Mouse (Mus musculus) bone marrow macrophage, adult 2 months (primary cell): ENCODE results near the gene Aqp1.

ENCODE experiments used
- CTCF ChIP-seq: IDR thresholded peaks from 2 replicates; pipeline ENCODE4 v1.5.1; 2012; ENCODE audit warnings: low read depth, mild to moderate bottlenecking, low read length, moderate library complexity
- POLR2A ChIP-seq: IDR thresholded peaks from 2 replicates; pipeline ENCODE4 v1.6.1; 2012; ENCODE audit warnings: mild to moderate bottlenecking, low read depth, low read length, borderline replicate concordance

DNA sequence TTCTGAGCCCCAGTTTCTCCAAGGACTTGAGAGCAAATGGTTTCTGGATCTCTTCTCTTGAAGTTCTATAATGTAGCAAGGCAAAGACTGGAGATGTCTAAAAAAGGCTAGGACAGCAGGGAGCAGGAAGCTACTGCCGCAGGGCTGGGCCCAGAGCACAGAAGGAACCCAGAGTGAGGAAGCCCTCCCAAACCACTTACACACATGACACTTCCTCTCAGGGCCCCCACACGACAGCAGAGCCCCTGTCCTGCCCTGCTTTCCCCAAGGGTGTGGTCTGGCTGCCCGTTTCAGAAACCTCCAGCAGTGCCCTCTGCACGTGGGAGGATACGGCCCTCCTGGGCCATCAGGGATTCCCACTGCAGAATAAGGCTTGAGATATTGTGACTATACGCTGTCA lies 4.9 kb upstream of the Aqp1 start:
- TF ChIP-seq POLR2A (no peak), CTCF (no peak)
